31 mouse cellular contexts compared by ENCODE assay signal in the genomic region with DNA sequence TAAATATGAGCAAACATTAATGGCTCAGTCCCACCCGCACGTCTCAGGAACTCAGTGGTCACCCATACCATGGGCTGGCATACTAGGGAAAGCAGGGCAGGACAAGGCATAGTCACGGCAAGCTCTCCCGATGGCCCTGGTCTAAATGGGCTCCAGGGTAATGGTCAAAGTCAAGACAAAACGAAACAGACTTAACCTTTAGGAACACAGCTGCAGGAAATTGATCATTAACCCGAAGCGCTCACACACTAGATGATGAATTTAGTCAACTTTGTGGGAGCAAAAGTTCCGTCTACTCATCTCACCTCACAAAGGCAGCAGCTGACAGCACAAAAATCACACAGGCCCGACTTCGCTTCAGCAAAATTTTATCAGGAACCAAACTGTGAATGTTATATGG.
DNase-seq lines count a peak whose midpoint lies in the region; TF ChIP-seq lines count a peak whose summit lies in the region.
"Had no signal": no experiment of that assay in that cellular context is flagged by ENCODE, and none has a peak within 500 bp of the region (broad histone marks: within the 10 kb centered on the region; RNA-seq: fewer than 3 reads in every experiment).

No protein-coding gene starts in this region.

- H3K36me3 ChIP-seq in liver, adult 2 months (ENCODE audit: control insufficient read depth, insufficient read depth, low read length), result no peaks in the 10 kb centered on the region
- H3K36me3 ChIP-seq in small intestine, adult 2 months (ENCODE audit: control insufficient read depth, insufficient read depth, low read length), result no peaks in the 10 kb centered on the region
- H3K36me3 ChIP-seq: embryonic facial prominence, embryonic 10.5 days; embryonic facial prominence, embryonic 15.5 days; forebrain, embryonic 12.5 days; heart, embryonic 10.5 days; heart, embryonic 15.5 days; hindbrain, embryonic 12.5 days; limb, embryonic 13.5 days; neural tube, embryonic 15.5 days had no signal

- whole genome bisulfite sequencing in liver, adult 2 months, result 19% methylated on average over 10 of the region's 10 CpGs
- WGBS in small intestine, adult 2 months, result 32% methylated on average over 10 of the region's 10 CpGs

- peak; percentile 93 for DNase-seq in liver, adult 2 months (ENCODE audit: extremely low read depth, low read depth, low spot score)
- DNase-seq in liver, result no peak
- peak; percentile 86 for DNase-seq in kidney, adult 9 months
- DNase-seq in kidney, postnatal 14 days, result peak; percentile 58
- no peak for DNase-seq in gastrocnemius, postnatal 14 days
- no peak for DNase-seq in adrenal gland, adult 8-10 months
- DNase-seq: B cell, adult 2 months; cerebellum, adult 2 months; cerebellum, postnatal 14 days; forebrain, postnatal 0 days; heart, postnatal 36 days; lung, adult 2 months; lung, postnatal 10 days; midbrain, embryonic 14.5 days; retina, postnatal 1 day; right cerebral cortex, postnatal 25 days; thymus, adult 18-20 months; thymus, postnatal 36 days had no signal

- no peaks in the 10 kb centered on the region for H3K79me2 ChIP-seq in liver, adult 2 months (ENCODE audit: control insufficient read depth, insufficient read depth, low read length)

- intact Hi-C loops in gastrocnemius, postnatal 14 days (cut with DNase I; ENCODE audit: low total_unique reads), result no loop called here

- TF ChIP-seq POLR2A in liver, adult 2 months (IDR thresholded peaks at IDR 0.05; ENCODE audit: extremely low read depth, insufficient read depth, low read length), result no peak
- no peak for TF ChIP-seq POLR2A in small intestine, adult 2 months (IDR thresholded peaks at IDR 0.05; ENCODE audit: low read depth, low read length)

- H3K9ac ChIP-seq in liver, adult 2 months (ENCODE audit: low read depth, low read length), result peak overlapping the region; percentile 7; the same call in 1 of the 2 replicates
- H3K9ac ChIP-seq: embryonic facial prominence, embryonic 15.5 days; forebrain, embryonic 12.5 days; forebrain, postnatal 0 days; heart, embryonic 15.5 days; hindbrain, embryonic 12.5 days; limb, embryonic 13.5 days; neural tube, embryonic 15.5 days had no signal

- H3K4me1 ChIP-seq in liver, adult 2 months (ENCODE audit: control insufficient read depth, insufficient read depth, low read length), result peaks cover 16% of the 10 kb centered on the region
- peaks cover 19% of the 10 kb centered on the region for H3K4me1 ChIP-seq in small intestine, adult 2 months (ENCODE audit: control insufficient read depth, insufficient read depth, insufficient read length, low read length)

- H3K4me3 ChIP-seq in liver, adult 2 months (ENCODE audit: insufficient read depth, low read depth, low read length), result peak overlapping the region; percentile 36
- H3K4me3 ChIP-seq in small intestine, adult 2 months (ENCODE audit: low read depth, low read length), result peak overlapping the region; percentile 26
- H3K4me3 ChIP-seq: embryonic facial prominence, embryonic 10.5 days; embryonic facial prominence, embryonic 15.5 days; forebrain, embryonic 12.5 days; heart, embryonic 10.5 days; heart, embryonic 15.5 days; hindbrain, embryonic 12.5 days; limb, embryonic 13.5 days; neural tube, embryonic 15.5 days had no signal

- H3K27me3 ChIP-seq in liver, adult 2 months (ENCODE audit: control insufficient read depth, insufficient read depth, low read length), result no peaks in the 10 kb centered on the region
- no peaks in the 10 kb centered on the region for H3K27me3 ChIP-seq in small intestine, adult 2 months (ENCODE audit: control insufficient read depth, insufficient read depth, low read length)
- H3K27me3 ChIP-seq: embryonic facial prominence, embryonic 15.5 days; heart, embryonic 15.5 days; hindbrain, embryonic 12.5 days; neural tube, embryonic 15.5 days had no signal

- H3K27ac ChIP-seq in liver, adult 2 months (replicated peaks; ENCODE audit: insufficient read depth, low read depth, low read length), result peak overlapping the region; percentile 62
- H3K27ac ChIP-seq in small intestine, adult 2 months (ENCODE audit: insufficient read depth, low read depth, low read length), result peak overlapping the region; percentile 57; the same call in 1 of the 2 replicates
- H3K27ac ChIP-seq: embryonic facial prominence, embryonic 10.5 days; embryonic facial prominence, embryonic 15.5 days; forebrain, embryonic 12.5 days; heart, embryonic 10.5 days; heart, embryonic 15.5 days; hindbrain, embryonic 12.5 days; hindbrain, postnatal 0 days; kidney, postnatal 0 days; limb, embryonic 13.5 days; macrophage; neural tube, embryonic 15.5 days; stomach, postnatal 0 days had no signal

- TF ChIP-seq CTCF in liver, adult 2 months (IDR thresholded peaks at IDR 0.05; ENCODE audit: low read depth, low read length), result no peak
- TF ChIP-seq CTCF in small intestine, adult 2 months (IDR thresholded peaks at IDR 0.05; ENCODE audit: extremely low read depth, insufficient read length, insufficient replicate concordance, low read depth, low read length), result no peak

Comparison
In these comparisons a context has a peak if more than half of its experiments do, and no peak if none do; other contexts are left out.
1. DNase-seq: peak in liver, adult 2 months (single experiment), kidney, adult 9 months (single experiment) and kidney, postnatal 14 days (single experiment); none in liver (single experiment), gastrocnemius, postnatal 14 days (single experiment) and adrenal gland, adult 8-10 months (single experiment).